Mouse (Mus musculus) midbrain, embryonic 11.5 days (tissue): ENCODE results near the gene Focad. TPM values are rescaled to one million over a fixed set of nuclear protein-coding genes. Genes with fewer than 3 reads are reported as not detected.

Experiments used
- ATAC-seq: fragments of 200-750 bp; cut with Nextera tagmentation; 2 replicates; pipeline ENCODE4 v1.8.0; 2017; ENCODE audit warnings: moderate TSS enrichment, moderate library complexity; ENCODE audit not compliant: low FRiP score
- DNase-seq: peaks from one replicate; pipeline ENCODE4 v3.0.0; 2015; ENCODE audit warnings: low spot score; ENCODE audit errors: missing footprints
- H3K27ac ChIP-seq: fragments of 300-500 bp; sonication (generic); 2 replicates; pipeline ENCODE4 v1.5.1; 2014; ENCODE audit warnings: low read depth, low read length
- H3K27me3 ChIP-seq: fragments of 300-500 bp; sonication (generic); 2 replicates; pipeline ENCODE4 v1.6.1; 2014; ENCODE audit warnings: mild to moderate bottlenecking, low read length, moderate library complexity, mixed read lengths; ENCODE audit not compliant: control insufficient read depth, insufficient read depth
- H3K36me3 ChIP-seq: fragments of 300-500 bp; sonication (generic); 2 replicates; pipeline ENCODE4 v1.6.1; 2014; ENCODE audit warnings: mild to moderate bottlenecking, low read length, moderate library complexity, mixed read lengths; ENCODE audit not compliant: control insufficient read depth, insufficient read depth
- H3K4me1 ChIP-seq: fragments of 300-500 bp; sonication (generic); 2 replicates; pipeline ENCODE4 v1.6.1; 2014; ENCODE audit warnings: low read length; ENCODE audit not compliant: control insufficient read depth, insufficient read depth
- H3K4me2 ChIP-seq: fragments of 300-500 bp; sonication (generic); 2 replicates; pipeline ENCODE4 v1.6.1; 2014; ENCODE audit warnings: mild to moderate bottlenecking, moderate library complexity
- H3K4me3 ChIP-seq: fragments of 300-500 bp; sonication (generic); 2 replicates; pipeline ENCODE4 v1.5.1; 2014; ENCODE audit warnings: low read depth, low read length
- H3K9ac ChIP-seq: fragments of 300-500 bp; sonication (generic); 2 replicates; pipeline ENCODE4 v1.6.1; 2014; ENCODE audit warnings: low read length
- H3K9me3 ChIP-seq: fragments of 300-500 bp; sonication (generic); 2 replicates; pipeline ENCODE4 v1.6.1; 2016; ENCODE audit warnings: low read length; ENCODE audit not compliant: control insufficient read depth
- WGBS: fragments of 180-500 bp; shearing (Covaris S2); extraction: QIAGEN DNeasy Blood & Tissue Kit; methylation state at CpG from one replicate; pipeline ENCODE4 v1.1.7; 2014; 5-methylcytosine and 5-hydroxymethylcytosine counted together
- polyA plus RNA-seq: library from polyadenylated mRNA; unstranded; fragments of >200 nt; fragmentation: Nextera tagmentation; extraction: Ambion mirVana; gene quantifications from 2 replicates; pipeline ENCODE4 v1.2.1, GENCODE M21; 2014

Gene Focad
- polyA plus RNA-seq, 1 experiment from 2014 or later, result 18.5 TPM

DNA sequence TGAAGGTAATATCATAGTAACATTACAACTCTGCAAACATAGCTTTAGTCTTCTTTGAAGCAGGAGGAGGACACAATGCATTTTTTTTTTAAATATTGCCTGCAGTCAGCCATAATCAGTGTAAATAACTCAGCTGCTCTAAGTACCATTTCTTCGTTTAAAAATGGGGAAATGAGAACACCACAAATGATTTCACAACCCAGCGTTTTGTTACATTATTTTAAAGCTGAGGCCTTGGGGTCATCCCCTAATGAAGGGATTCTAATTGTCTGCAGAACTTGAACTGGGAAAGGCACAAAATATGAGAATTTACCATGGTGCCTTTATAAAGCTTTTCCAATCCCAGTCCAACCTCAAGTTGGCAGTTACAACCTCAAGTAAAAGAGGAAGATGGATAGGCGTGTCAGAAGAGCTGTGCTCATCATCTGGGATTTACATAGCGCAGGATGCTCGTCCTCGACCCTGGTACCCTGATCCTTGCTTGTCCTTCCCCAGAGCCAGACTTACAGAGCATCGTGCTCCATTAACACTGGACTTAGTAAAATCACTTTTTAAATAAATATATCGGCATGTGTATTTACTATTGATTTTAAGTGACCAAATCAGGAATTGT is 338.1 kb downstream of the Focad start:
- no peak overlapping the region for H3K27ac ChIP-seq
- DNase-seq, result no peak
- 85% methylated on average over 8 of the region's 8 CpGs for WGBS
- no peak overlapping the region for H3K4me3 ChIP-seq
- H3K9ac ChIP-seq, result no peak overlapping the region
- H3K36me3 ChIP-seq, result no peaks in the 10 kb centered on the region
- no peaks in the 10 kb centered on the region for H3K9me3 ChIP-seq
- no peaks in the 10 kb centered on the region for H3K27me3 ChIP-seq
- no peak for ATAC-seq
- H3K4me2 ChIP-seq, result no peak overlapping the region
- H3K4me1 ChIP-seq, result no peaks in the 10 kb centered on the region

DNA sequence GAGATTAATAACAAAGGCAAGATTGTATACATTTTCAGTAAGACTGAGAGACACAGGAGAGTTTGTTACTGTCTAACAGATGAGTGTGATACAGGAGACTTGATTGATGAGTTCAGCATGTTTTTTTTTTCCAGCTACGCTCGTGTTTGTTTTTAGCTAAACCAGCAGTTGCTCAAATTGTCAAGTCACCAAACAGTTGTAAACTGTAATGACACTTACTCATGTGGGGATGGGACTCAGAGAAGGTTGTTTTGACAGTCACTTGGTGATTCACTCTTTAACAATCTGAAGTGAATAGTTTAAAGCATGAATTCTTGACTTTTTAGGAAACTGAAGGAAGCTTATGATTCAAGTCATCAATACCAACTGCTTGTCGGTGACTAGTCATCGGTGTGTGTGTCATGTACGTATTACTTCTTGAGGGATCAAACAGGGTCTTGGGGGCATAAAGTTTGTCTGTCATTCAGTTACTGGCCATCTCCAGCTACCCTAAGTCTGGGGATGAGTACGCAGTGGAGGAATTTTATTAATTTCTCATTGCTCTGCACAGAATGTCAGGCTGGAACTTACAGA is 342.2 kb downstream of the Focad start:
- no peak for DNase-seq
- WGBS, result 90% methylated on average over 6 of the region's 6 CpGs
- Histone ChIP-seq H3K4me3 (no peak overlapping the region), H3K4me1 (peaks cover 7% of the 10 kb centered on the region; the same call in 1 of the 2 replicates), H3K9ac (no peak overlapping the region), H3K9me3 (no peaks in the 10 kb centered on the region), H3K27ac (no peak overlapping the region), H3K36me3 (no peaks in the 10 kb centered on the region), H3K27me3 (no peaks in the 10 kb centered on the region), H3K4me2 (no peak overlapping the region)
- ATAC-seq, result no peak

DNA sequence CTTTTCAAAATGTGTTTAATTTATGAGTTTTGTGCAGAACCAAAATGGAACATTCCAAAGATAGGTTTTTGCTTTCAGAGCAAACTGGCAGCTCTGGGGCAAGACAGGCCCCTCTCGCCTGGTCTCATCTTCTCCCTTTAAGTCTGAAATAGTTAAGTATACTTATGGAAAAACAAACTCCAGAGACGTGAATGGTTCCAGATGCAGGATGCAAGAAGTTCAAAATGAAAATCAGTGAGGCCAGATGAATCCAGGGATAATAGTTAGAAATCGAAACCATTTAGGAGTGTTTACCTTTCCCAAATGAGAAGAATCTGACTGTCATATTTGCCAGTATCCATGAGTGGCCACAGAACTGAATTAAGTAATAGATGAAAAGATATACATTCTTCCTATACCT is 342.7 kb downstream of the Focad start:
- ATAC-seq, result no peak
- Histone ChIP-seq H3K9ac (no peak overlapping the region), H3K27ac (no peak overlapping the region), H3K36me3 (no peaks in the 10 kb centered on the region), H3K9me3 (no peaks in the 10 kb centered on the region), H3K4me1 (peaks cover 7% of the 10 kb centered on the region; the same call in 1 of the 2 replicates), H3K4me3 (no peak overlapping the region), H3K4me2 (no peak overlapping the region), H3K27me3 (no peaks in the 10 kb centered on the region)
- WGBS, result 78% methylated on average over 3 of the region's 3 CpGs
- DNase-seq, result no peak

DNA sequence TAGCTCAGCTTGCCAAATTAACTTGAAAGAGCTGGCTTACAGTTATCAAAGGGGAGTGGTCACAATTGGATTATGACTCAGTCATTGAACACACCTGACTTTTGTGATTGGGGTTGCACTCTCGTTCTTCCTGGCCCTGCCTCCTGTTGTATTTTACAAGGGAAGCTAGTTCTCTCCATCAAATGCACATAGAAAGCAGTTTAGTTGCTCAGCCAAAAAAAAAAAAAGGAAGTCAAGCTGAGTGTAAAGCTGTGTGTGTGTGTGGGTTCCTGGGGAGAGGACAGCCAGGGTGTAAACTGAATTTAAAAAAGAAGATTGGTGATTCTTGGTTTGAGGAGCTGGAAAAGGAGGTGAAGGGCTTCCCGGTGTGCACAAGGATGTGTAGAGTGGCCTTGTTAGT is 343.5 kb downstream of the Focad start:
- Histone ChIP-seq H3K9me3 (no peaks in the 10 kb centered on the region), H3K4me2 (no peak overlapping the region), H3K4me1 (peaks cover 7% of the 10 kb centered on the region; the same call in 1 of the 2 replicates), H3K36me3 (no peaks in the 10 kb centered on the region), H3K27me3 (no peaks in the 10 kb centered on the region), H3K27ac (no peak overlapping the region), H3K9ac (no peak overlapping the region), H3K4me3 (no peak overlapping the region)
- ATAC-seq (no peak), DNase-seq (no peak)
- 49% methylated on average over 2 of the region's 2 CpGs for WGBS

- Histone ChIP-seq H3K4me1 (peaks cover 7% of the 10 kb centered on the region; the same call in 1 of the 2 replicates), H3K4me2 (peak within 1 kb of the TSS; percentile 50), H3K36me3 (no peaks in the 10 kb centered on the region), H3K27me3 (no peaks in the 10 kb centered on the region), H3K9me3 (no peaks in the 10 kb centered on the region), H3K27ac (no peak within 1 kb of the TSS), H3K9ac (peak within 1 kb of the TSS; percentile 56), H3K4me3 (peak within 1 kb of the TSS; percentile 21)
- DNase-seq (peak; percentile 86), ATAC-seq (peak; percentile 85)
- WGBS, result 5% methylated on average over 14 of the region's 14 CpGs
These were observed 344.0 kb downstream of the Focad start, which contains the start of gene Hacd4 for GRCm38 (mm10) chr4:88438326-88438989. Hacd4 (minus strand) TSS chr4:88438928.

- no peak overlapping the region for H3K9ac ChIP-seq
- no peak overlapping the region for H3K27ac ChIP-seq
- 14% methylated on average over 4 of the region's 4 CpGs for WGBS
- no peaks in the 10 kb centered on the region for H3K36me3 ChIP-seq
- no peaks in the 10 kb centered on the region for H3K9me3 ChIP-seq
- H3K4me2 ChIP-seq, result peak overlapping the region; percentile 50
- peak overlapping the region; percentile 21 for H3K4me3 ChIP-seq
- H3K4me1 ChIP-seq, result peaks cover 7% of the 10 kb centered on the region; the same call in 1 of the 2 replicates
- DNase-seq (no peak), ATAC-seq (no peak; the same call in 1 of the 2 replicates)
- H3K27me3 ChIP-seq, result no peaks in the 10 kb centered on the region
These were observed 344.5 kb downstream of the Focad start for GRCm38 (mm10) chr4:88438990-88439329.

- no peak overlapping the region for H3K27ac ChIP-seq
- H3K27me3 ChIP-seq, result no peaks in the 10 kb centered on the region
- H3K9me3 ChIP-seq, result no peaks in the 10 kb centered on the region
- H3K9ac ChIP-seq, result no peak overlapping the region
- ATAC-seq, result no peak
- DNase-seq, result no peak
- no peak overlapping the region for H3K4me2 ChIP-seq
- H3K4me3 ChIP-seq, result no peak overlapping the region
- peaks cover 7% of the 10 kb centered on the region; the same call in 1 of the 2 replicates for H3K4me1 ChIP-seq
- 84% methylated on average over 6 of the region's 6 CpGs for WGBS
- H3K36me3 ChIP-seq, result no peaks in the 10 kb centered on the region
These were observed 345.3 kb downstream of the Focad start for GRCm38 (mm10) chr4:88439669-88440123.

DNA sequence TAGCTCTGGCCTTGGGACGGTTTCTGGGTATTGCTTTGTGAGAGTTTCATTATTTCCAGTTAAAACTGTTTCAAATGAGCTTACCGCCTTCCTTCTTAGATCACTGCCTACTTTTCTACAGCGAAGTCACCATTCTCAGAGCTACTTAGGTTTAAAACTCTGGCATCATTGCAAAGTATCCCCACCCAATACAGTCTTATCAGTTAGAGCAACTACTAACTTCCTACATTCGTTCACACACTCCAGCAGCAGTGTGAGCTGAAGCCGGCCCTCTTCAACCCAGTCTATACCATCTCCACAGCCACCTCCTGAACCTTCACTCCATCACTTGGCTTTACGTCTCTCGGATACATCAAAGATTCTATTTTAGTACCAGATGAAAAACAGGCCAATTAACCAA is 346.4 kb downstream of the Focad start:
- Histone ChIP-seq H3K9me3 (no peaks in the 10 kb centered on the region), H3K4me2 (no peak overlapping the region), H3K27me3 (no peaks in the 10 kb centered on the region), H3K27ac (no peak overlapping the region), H3K36me3 (no peaks in the 10 kb centered on the region), H3K4me3 (no peak overlapping the region), H3K4me1 (peaks cover 7% of the 10 kb centered on the region; the same call in 1 of the 2 replicates), H3K9ac (no peak overlapping the region)
- DNase-seq, result no peak
- no peak for ATAC-seq
- WGBS, result 92% methylated on average over 7 of the region's 7 CpGs

DNA sequence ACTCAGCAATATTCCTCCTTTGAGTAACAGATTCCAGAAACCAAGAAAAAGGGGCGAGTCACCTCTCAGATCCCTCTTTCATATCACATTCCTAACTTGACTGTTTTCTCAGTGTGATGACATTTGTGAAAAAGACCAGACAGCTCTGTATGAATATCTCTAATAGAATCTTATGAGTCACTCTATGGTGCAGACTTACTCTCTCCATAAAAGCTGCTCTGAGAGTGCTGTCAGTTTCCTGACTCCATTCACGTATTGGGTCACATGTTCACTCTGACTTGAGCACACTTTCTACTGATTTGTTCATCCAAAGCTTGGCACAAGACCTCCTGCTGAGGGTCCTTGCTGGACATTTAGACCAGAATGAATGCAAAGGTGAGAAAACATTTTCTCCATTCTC is 354.5 kb downstream of the Focad start:
- DNase-seq, result no peak
- Histone ChIP-seq H3K4me1 (no peaks in the 10 kb centered on the region), H3K4me3 (no peak overlapping the region), H3K9ac (no peak overlapping the region), H3K4me2 (no peak overlapping the region), H3K36me3 (no peaks in the 10 kb centered on the region), H3K27ac (no peak overlapping the region), H3K27me3 (no peaks in the 10 kb centered on the region), H3K9me3 (no peaks in the 10 kb centered on the region)
- no peak for ATAC-seq
- WGBS, result 81% methylated on average over 2 of the region's 2 CpGs
